Mouse (Mus musculus) myocyte (in vitro differentiated cells): ENCODE measurements around the gene Acvr2a. TPM values are rescaled to one million over a fixed set of nuclear protein-coding genes. Genes with fewer than 3 reads are reported as not detected.

Experiments
- H3K27me3 ChIP-seq: one replicate; pipeline ENCODE4 v1.6.1; 2011; ENCODE audit not compliant: control insufficient read depth, insufficient read depth, insufficient read length
- H3K36me3 ChIP-seq: one replicate; pipeline ENCODE4 v1.6.1; 2011; ENCODE audit not compliant: control insufficient read depth, insufficient read depth
- H3K4me2 ChIP-seq: one replicate; pipeline ENCODE4 v1.6.1; 2011; ENCODE audit warnings: low read depth, control low read depth
- H3K4me3 ChIP-seq: one replicate; pipeline ENCODE4 v1.5.1; 2011; ENCODE audit warnings: mild to moderate bottlenecking, control low read depth, moderate library complexity
- H3K79me2 ChIP-seq: one replicate; pipeline ENCODE4 v1.6.1; 2011; ENCODE audit not compliant: control insufficient read depth, insufficient read depth
- H3ac ChIP-seq: one replicate; pipeline ENCODE4 v1.6.1; 2011; ENCODE audit not compliant: control insufficient read depth, insufficient read length
- CEBPB ChIP-seq: IDR thresholded peaks from 2 replicates; pipeline ENCODE4 v1.6.1; 2011; ENCODE audit warnings: mild to moderate bottlenecking, moderate library complexity; ENCODE audit not compliant: poor library complexity, insufficient read depth, severe bottlenecking
- E2F4 ChIP-seq: IDR thresholded peaks from one replicate; pipeline ENCODE4 v1.6.1; 2011; ENCODE audit warnings: mild to moderate bottlenecking, control low read depth, moderate library complexity; ENCODE audit not compliant: insufficient read depth
- MAX ChIP-seq: IDR thresholded peaks from one replicate; pipeline ENCODE4 v1.6.1; 2011; ENCODE audit warnings: low read depth, mild to moderate bottlenecking, control low read depth
- MYOD1 ChIP-seq, 3 experiments: IDR thresholded peaks; one replicate each; pipeline ENCODE4 v1.6.1; 2011; ENCODE audit warnings: control low read depth in 2 of 3, low read depth in 2 of 3, mild to moderate bottlenecking in 2 of 3, moderate library complexity in 1 of 3; ENCODE audit not compliant: insufficient read length in 2 of 3, control insufficient read depth in 1 of 3
- MYOG ChIP-seq, 3 experiments: IDR thresholded peaks; one replicate each; pipeline ENCODE4 v1.6.1; 2011; ENCODE audit warnings: control low read depth in 2 of 3, low read depth in 2 of 3, mild to moderate bottlenecking in 2 of 3; ENCODE audit not compliant: insufficient read length in 2 of 3, control insufficient read depth in 1 of 3, insufficient read depth in 1 of 3
- POLR2A ChIP-seq: IDR thresholded peaks from one replicate; pipeline ENCODE4 v1.6.1; 2011; ENCODE audit warnings: low read depth, mild to moderate bottlenecking, control low read depth, moderate library complexity; ENCODE audit not compliant: insufficient read length
- POLR2AphosphoS2 ChIP-seq: IDR thresholded peaks from one replicate; pipeline ENCODE4 v1.6.1; 2011; ENCODE audit warnings: low read depth, control low read depth; ENCODE audit not compliant: insufficient read length
- REST ChIP-seq: IDR thresholded peaks from one replicate; pipeline ENCODE4 v1.6.1; 2011; ENCODE audit warnings: mild to moderate bottlenecking, control low read depth, moderate library complexity; ENCODE audit not compliant: insufficient read depth, insufficient read length
- SRF ChIP-seq: IDR thresholded peaks from one replicate; pipeline ENCODE4 v1.6.1; 2011; ENCODE audit warnings: low read depth; ENCODE audit not compliant: control insufficient read depth, insufficient read length
- TCF12 ChIP-seq: IDR thresholded peaks from one replicate; pipeline ENCODE4 v1.6.1; 2011; ENCODE audit warnings: mild to moderate bottlenecking, control low read depth; ENCODE audit not compliant: poor library complexity, insufficient read depth, severe bottlenecking
- TCF3 ChIP-seq: IDR thresholded peaks from one replicate; pipeline ENCODE4 v1.6.1; 2011; ENCODE audit warnings: low read depth, control low read depth; ENCODE audit not compliant: insufficient read length
- USF1 ChIP-seq: IDR thresholded peaks from one replicate; pipeline ENCODE4 v1.6.1; 2011; ENCODE audit warnings: low read depth, mild to moderate bottlenecking, control low read depth, moderate library complexity
- polyA plus RNA-seq: library from polyadenylated mRNA; unstranded; fragments of >200 nt; fragmentation: generic; extraction: Trizol; gene quantifications from one replicate; pipeline ENCODE4 v1.2.1, GENCODE M21; 2012; ENCODE audit warnings: missing spikeins

The Acvr2a gene
- polyA plus RNA-seq, 1 experiment: 4.1 TPM

DNA sequence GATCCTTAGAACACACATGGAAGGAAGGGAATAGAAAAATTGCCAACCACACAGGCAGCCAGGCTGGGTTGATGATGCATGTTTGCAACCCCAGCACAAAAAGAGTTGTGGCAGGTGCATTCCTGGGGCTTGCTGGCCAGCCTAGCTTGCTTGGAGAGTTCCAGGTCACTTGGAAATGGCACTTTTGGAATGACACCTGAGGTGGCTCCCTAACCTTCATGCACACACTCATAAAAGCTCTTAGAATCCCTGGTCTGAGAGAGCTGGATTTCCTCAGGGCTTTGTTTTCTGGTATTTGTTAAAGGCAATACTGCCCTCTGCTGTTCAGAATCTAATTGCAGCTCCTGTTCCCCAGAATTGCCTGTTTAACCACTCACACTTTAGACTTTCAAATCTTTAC, 72.0 kb downstream of the Acvr2a start:
- H3K27me3 ChIP-seq: no peaks in the 10 kb centered on the region
- no peak overlapping the region for H3K4me3 ChIP-seq
- H3K4me2 ChIP-seq: no peak overlapping the region
- TF ChIP-seq REST: no peak
- no peak for TF ChIP-seq SRF
- TF ChIP-seq E2F4: no peak
- no peak for TF ChIP-seq MAX
- TF ChIP-seq MYOG (IDR thresholded peaks at IDR 0.05; ENCODE audit: control insufficient read depth in 1 of 3, insufficient read depth in 1 of 3, insufficient read length in 2 of 3, low read depth in 2 of 3): no peak
- TF ChIP-seq CEBPB: no peak
- TF ChIP-seq POLR2A: no peak
- TF ChIP-seq POLR2AphosphoS2: no peak
- no peak for TF ChIP-seq MYOD1 (IDR thresholded peaks at IDR 0.05; ENCODE audit: control insufficient read depth in 1 of 3, insufficient read length in 2 of 3, low read depth in 2 of 3)
- TF ChIP-seq TCF12: no peak
- TF ChIP-seq TCF3: no peak
- no peak for TF ChIP-seq USF1
- H3K79me2 ChIP-seq: peaks cover 5% of the 10 kb centered on the region
- H3K36me3 ChIP-seq: peaks cover 2% of the 10 kb centered on the region
- H3ac ChIP-seq: no peak overlapping the region

DNA sequence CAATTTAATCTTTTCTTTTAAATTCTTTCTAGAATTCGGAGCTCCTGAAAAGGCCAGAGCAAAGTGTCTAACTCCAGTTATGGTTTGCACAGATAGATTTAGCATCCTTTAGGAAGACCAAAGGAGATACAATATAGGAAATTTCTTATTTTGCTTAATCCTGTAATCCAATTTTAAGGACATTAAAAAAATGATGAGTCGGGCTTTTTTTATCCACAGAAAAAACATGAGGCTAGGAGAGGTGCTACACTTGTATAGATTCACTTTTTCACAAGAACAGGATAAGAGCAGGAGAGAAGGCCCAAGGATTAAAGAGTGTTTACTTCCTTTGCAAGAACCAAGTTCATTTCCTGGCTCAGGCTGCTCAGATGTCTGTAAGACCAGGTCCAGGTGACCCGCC, 81.3 kb downstream of the Acvr2a start:
- H3K36me3 ChIP-seq: peaks cover 45% of the 10 kb centered on the region
- no peak overlapping the region for H3ac ChIP-seq
- no peaks in the 10 kb centered on the region for H3K79me2 ChIP-seq
- H3K4me2 ChIP-seq: no peak overlapping the region
- TF ChIP-seq TCF12: no peak
- no peak for TF ChIP-seq MYOG (IDR thresholded peaks at IDR 0.05; ENCODE audit: control insufficient read depth in 1 of 3, insufficient read depth in 1 of 3, insufficient read length in 2 of 3, low read depth in 2 of 3)
- TF ChIP-seq E2F4: no peak
- no peak for TF ChIP-seq CEBPB
- no peak for TF ChIP-seq REST
- no peak for TF ChIP-seq POLR2A
- TF ChIP-seq SRF: no peak
- TF ChIP-seq MYOD1 (IDR thresholded peaks at IDR 0.05; ENCODE audit: control insufficient read depth in 1 of 3, insufficient read length in 2 of 3, low read depth in 2 of 3): no peak
- no peaks in the 10 kb centered on the region for H3K27me3 ChIP-seq
- no peak overlapping the region for H3K4me3 ChIP-seq

DNA sequence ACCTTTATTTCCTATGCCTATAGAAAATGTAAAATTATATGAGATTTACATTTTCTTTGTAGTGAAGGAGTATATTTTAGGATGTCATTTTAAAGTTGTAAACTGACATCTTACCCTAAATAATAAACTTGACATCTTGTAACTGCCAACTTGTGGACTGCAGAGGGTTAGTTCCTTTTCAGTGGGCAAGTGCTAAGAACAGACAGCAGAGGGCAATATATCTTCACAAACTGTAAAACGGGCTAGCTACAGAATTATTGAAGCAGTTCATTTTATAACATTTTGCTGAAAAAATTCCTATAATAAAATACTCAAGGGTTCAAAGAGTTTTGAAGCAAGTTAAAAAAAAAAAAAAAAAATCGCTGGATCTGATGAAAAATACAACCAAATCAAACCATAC, 95.0 kb downstream of the Acvr2a start:
- Histone ChIP-seq H3K79me2 (no peaks in the 10 kb centered on the region), H3K36me3 (peaks cover 67% of the 10 kb centered on the region), H3ac (no peak overlapping the region), H3K4me2 (no peak overlapping the region), H3K4me3 (no peak overlapping the region), H3K27me3 (no peaks in the 10 kb centered on the region)
- TF ChIP-seq CEBPB: no peak
- no peak for TF ChIP-seq SRF

DNA sequence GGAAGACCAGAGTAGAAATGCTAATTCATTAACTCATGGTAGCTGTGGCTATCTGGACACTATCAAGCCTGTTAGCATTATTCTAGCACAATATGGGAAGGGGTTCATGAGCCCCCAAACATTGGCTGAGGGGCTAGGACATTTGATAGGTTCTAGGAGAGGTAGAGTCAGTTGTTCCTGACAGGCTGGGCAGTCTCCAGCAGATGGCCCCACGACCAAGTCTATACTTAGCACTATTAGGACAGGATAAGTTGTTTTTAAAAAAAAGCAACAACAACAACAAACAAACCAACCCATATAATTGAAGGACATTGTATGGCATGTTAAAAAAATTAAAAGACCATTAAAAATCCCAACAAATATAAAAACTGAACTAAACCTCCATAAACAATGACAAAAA, 100.3 kb downstream of the Acvr2a start:
- TF ChIP-seq TCF12 (no peak), REST (no peak), POLR2A (no peak), MYOG (IDR thresholded peaks at IDR 0.05; ENCODE audit: control insufficient read depth in 1 of 3, insufficient read depth in 1 of 3, insufficient read length in 2 of 3, low read depth in 2 of 3) (no peak), TCF3 (no peak), MYOD1 (IDR thresholded peaks at IDR 0.05; ENCODE audit: control insufficient read depth in 1 of 3, insufficient read length in 2 of 3, low read depth in 2 of 3) (no peak), MAX (no peak), E2F4 (no peak), SRF (no peak), USF1 (no peak), POLR2AphosphoS2 (no peak), CEBPB (no peak)
- Histone ChIP-seq H3K27me3 (no peaks in the 10 kb centered on the region), H3K4me3 (no peak overlapping the region), H3K79me2 (peaks cover 3% of the 10 kb centered on the region), H3K4me2 (no peak overlapping the region), H3K36me3 (peaks cover 55% of the 10 kb centered on the region), H3ac (no peak overlapping the region)

DNA sequence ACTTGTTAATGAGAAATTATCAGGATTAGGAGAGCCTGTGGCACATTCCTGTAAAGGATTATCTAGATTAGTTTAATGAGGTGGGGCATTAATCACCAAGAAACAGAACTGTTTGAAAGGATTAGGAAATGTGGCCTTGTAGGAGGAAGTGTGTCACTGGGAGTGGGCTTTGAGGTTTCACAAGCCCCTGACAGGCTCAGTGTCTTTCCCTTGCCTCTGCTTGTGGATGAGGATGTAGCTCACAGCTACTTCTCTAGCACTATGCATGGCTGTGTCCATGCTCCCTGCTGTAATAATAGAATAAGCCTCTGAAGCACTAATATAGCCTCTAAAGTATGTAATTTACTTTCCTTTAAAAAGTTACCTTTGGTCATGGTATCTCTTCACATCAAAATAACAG, 101.9 kb downstream of the Acvr2a start:
- H3K36me3 ChIP-seq: peaks cover 54% of the 10 kb centered on the region

More for the DNA sequence above, 101.9 kb downstream of the Acvr2a start:
- H3K27me3 ChIP-seq: no peaks in the 10 kb centered on the region
- H3ac ChIP-seq: no peak overlapping the region
- TF ChIP-seq MYOG (IDR thresholded peaks at IDR 0.05; ENCODE audit: control insufficient read depth in 1 of 3, insufficient read depth in 1 of 3, insufficient read length in 2 of 3, low read depth in 2 of 3) (no peak), USF1 (no peak), TCF3 (no peak), POLR2AphosphoS2 (no peak), TCF12 (no peak), SRF (no peak)
- no peak overlapping the region for H3K4me3 ChIP-seq
- peaks cover 12% of the 10 kb centered on the region for H3K79me2 ChIP-seq
- no peak overlapping the region for H3K4me2 ChIP-seq
